Mouse (Mus musculus) adrenal gland (tissue): Measurements from ENCODE around the gene Ipo13.

Experiments
- intact Hi-C: fragments of 180-260 bp; cut with DNase I; formaldehyde crosslinking; loops from one replicate; pipeline ENCODE4 v1.15.1; 2025

Ipo13 gene

DNA sequence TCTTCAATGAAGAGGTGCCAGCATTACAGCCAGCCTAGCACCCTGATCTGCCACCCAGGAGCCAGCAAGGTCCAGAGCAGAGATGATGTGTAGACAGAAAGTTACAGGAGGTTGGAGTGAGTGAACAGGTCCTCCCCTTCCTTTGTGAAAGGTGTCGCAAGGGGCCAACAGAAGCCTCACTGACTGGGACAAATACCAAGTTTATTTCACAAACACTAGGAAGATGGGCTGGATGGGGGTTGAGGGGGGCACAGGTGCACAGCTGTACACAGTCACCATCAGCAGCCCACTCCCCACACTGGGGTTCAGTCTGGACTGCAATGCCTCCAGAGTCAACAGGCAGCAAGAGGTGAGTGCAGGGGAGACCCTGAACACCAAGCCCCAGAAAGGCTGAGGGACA lies 30.7 kb downstream of the Ipo13 start:
- intact Hi-C loops: no loop called here

DNA sequence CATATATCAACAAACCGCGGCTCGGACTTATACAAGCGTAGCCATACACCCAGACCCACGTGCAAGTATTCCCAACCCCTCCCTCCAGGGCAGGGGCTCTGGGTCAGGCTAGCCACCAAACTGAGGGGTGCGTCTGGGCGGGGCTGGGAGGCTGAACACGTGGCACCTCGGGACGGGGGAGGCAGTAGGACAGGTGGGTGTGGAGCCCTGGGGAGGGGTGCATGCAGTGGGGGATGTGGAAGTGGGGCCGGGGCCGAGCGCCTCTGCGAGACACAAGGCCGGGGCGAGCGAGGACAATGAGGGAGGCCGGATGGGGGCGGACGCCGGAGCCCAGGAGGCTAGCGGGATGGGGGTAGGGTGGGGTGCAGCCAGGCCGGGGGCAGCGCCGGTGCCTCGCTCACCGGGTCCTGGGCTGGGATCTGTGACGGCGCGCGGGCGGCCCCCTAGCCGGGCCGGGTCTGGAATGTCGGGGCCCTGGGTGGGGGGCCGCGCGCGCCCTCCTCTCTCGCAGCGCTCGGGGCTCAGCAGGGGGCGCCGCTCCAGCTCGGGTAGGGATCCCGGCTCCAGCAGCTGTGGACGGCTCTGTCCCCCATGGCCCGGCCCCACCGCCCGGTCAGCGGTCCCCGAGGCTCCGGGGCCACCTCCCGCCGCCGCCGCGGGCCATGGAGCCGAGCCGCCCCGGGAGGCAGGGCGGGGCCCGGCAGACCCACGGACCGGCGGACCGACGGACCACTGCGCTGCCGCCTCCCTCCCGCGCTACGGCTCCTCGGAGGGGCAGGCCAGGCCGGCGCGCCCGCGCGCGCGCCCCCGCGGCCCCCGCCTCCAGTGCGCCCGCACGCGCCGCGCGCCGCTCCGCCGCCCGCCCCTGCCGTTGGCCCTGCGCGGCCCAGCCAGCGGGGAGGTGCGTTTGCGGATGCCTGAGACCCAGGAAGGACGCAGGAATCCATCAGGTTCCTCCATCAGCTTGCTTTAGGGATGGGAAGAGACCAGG lies 31.8 kb downstream of the Ipo13 start, which contains the start of gene B4galt2:
TSS of gene B4galt2 (minus strand) at position 787 of the 991 bp plus-strand sequence.
- intact Hi-C loops: no loop called here

DNA sequence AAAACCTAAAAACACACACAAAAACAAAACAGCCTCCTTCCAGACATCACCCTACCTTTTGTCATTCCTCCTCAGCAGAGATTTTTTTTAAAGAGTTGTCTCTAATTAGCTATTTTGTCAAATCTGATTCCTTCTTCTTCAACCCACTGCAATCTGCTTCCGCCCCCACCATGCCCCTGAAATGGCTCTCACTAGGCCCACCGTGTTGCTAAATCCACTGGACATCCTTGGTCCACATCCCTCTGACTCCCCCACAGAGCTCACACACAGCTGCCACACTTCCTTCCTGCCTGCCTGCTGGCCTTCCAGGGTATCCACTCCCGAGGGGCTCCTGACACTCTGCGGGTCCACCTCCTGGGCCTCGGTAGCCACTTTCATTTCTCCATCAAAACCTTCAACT lies 36.1 kb downstream of the Ipo13 start:
- intact Hi-C loops: no loop called here

GRCm38 (mm10) chr4:117878301-117878700 lies 36.5 kb downstream of the Ipo13 start:
- intact Hi-C loops: no loop called here

DNA sequence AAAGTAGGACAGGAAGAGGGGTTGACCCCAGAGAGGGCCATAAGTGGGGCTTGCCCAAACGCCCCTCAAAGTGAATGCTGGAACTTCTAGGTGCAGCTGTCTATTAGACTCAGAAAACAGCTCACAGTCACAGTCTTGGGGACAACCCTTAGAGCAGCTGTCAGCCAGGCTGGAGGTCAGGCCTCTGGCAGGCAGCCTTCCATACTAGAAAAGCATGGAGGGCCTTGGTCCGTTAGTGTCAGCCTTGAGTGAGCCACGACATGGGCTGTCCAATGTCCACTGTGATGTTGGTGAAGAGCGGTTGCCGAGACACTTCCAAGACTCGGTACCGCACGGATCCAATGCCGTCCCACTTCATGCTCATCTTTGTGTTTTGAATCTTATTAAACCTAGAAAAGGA lies 41.2 kb downstream of the Ipo13 start:
- intact Hi-C loops: no loop called here

- intact Hi-C loops: no loop called here
Observed at GRCm38 (mm10) chr4:117872471-117872886, 42.3 kb downstream of the Ipo13 start, which contains the start of gene Ccdc24. Gene Ccdc24 (minus strand): TSS chr4:117872557.

DNA sequence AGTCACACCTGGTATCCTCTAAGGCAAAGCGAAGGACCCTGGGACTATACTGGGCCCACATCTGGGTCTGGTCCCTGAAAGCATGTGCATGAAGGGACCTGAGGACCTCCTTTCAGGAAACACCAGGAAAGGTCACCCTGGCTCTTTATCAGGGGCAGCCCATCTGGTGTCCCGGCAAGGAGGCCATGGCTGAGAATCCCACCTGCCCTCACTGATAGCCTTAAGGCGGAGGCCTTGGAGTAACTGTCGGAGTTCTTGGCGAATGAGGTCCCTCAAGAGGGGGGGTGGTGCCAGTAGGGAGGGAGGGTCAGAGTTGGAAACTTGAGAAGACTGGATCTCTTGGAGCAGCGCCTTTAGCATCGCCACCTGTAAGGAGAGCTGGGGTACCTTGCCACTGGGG lies 43.0 kb downstream of the Ipo13 start:
- intact Hi-C loops: no loop called here

DNA sequence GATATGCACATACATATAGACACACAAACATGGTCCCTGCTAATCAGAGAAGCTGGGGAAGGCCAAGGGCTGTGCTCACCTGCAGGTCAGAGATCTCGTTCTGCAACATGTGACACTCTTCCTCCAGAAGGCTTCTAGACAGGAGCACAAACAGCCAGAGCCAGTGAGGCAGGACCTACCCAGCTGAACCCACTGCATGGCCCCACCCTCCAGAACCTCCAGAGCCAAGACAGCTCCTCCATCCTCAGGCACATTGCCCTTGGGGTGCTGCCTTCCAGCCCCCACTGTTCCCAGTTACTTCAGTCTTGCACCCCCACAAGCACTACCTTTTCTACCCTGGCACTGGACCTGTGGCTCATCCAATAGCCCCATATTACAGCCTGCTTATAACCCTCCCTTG lies 44.4 kb downstream of the Ipo13 start:
- intact Hi-C loops: no loop called here

DNA sequence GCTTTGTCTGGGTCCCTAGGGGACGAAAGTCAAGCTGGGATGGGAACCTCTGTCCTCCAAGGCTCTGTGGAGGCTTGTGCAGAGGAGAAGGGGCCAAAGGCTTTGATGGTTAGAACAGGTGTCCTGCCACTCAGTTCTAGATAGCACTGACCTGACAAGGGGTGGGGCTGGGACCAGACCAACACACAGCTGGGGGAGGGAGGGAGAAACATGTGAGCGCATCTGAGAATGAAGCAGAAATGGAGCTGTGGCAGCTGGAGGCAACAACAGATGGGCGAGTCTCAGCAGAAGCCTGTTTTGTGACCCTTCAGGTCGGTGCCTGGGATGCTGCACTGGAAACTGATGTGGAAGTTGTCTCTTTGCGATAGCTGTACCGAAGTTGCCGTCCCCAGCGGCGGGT lies 45.5 kb downstream of the Ipo13 start:
- intact Hi-C loops: no loop called here

- intact Hi-C loops: no loop called here
Observed at GRCm38 (mm10) chr4:117867823-117868222, 47.0 kb downstream of the Ipo13 start.

GRCm38 (mm10) chr4:117867000-117867399 lies 47.8 kb downstream of the Ipo13 start:
- intact Hi-C loops: no loop called here

GRCm38 (mm10) chr4:117866083-117866482 lies 48.7 kb downstream of the Ipo13 start:
- intact Hi-C loops: no loop called here

DNA sequence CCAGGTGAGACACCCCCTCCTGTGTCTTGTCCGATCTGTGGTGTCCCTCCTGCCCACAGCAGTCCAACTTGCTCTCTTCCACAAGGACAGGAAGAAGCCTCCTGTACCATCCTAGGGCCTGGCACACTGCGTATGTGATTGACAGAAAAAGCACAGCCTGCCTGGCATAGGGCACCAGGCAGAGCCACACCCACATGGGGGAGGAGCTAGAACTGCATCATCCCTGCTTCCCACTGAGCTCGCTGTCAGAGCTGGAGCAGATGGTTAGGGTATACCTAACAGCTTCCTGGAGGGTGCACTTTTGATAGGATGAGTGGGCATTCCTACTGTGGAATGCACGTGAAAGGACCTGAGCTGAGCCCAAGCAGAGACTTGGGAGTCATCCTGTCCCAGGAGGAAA lies 52.0 kb downstream of the Ipo13 start:
- intact Hi-C loops: no loop called here

GRCm38 (mm10) chr4:117860570-117860969 lies 54.2 kb downstream of the Ipo13 start:
- intact Hi-C loops: no loop called here

DNA sequence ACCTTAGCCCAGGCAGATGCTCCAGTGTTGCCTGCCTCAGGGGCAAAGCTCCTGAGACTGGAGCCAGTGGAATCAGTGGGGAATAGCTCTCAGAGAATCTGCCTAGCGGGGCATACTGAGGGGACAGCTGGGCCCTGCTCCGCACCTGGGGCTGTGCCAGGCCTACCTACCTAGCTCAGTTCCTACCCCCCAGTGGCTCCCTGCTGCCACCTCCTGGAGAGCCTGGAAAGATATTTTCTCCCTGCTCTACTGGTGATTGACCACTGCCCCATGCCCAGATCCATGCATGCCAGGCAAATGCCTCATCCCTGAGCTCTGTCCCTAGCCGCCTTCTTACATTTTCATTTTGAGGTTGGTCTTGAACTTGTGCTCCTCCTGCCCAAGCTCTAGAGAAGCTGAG lies 56.0 kb downstream of the Ipo13 start:
- intact Hi-C loops: loop anchor here (1.0 kb wide), 1 partner anchor 29 kb away; no protein-coding TSS in a partner anchor

GRCm38 (mm10) chr4:117855146-117855545 lies 59.7 kb downstream of the Ipo13 start:
- intact Hi-C loops: no loop called here

DNA sequence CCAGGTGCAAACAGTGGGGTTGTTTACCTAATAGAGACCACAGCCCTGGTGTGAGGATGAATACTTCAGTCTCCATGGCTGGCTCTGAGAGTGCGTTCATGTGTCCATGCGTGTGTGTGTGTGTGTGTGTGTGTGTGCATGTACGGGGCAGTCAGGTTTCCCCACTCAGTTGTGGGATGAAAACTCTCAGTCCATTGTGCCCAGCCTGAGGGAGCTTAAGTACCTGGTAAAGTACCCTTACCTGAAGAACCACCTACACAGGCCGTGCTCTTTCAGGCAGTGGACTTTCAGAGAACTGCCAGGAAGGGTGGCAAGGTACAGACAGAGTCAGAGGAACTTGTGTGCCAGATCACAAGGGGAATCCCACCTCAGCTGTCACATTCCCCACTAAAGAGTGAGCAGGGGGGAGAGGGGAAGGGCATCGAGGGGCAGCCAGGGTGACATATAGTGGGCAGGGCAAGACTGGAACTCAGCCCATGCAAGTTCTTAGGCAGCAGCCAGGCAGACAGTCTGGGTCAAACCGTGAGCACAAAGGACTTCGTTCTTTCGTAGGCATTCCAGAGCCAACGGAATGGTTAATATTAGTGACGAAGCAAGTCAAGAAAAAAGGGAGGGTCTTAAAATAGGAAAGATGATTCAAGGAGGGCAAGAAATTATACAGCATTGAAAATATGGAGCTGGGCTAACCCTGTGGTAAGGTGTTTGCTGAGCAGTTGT lies 62.5 kb downstream of the Ipo13 start:
- intact Hi-C loops: no loop called here

- intact Hi-C loops: no loop called here
Observed at GRCm38 (mm10) chr4:117850871-117851270, 63.9 kb downstream of the Ipo13 start.

GRCm38 (mm10) chr4:117850176-117850575 lies 64.6 kb downstream of the Ipo13 start:
- intact Hi-C loops: no loop called here

- intact Hi-C loops: no loop called here
Observed at GRCm38 (mm10) chr4:117849506-117849905, 65.3 kb downstream of the Ipo13 start.

DNA sequence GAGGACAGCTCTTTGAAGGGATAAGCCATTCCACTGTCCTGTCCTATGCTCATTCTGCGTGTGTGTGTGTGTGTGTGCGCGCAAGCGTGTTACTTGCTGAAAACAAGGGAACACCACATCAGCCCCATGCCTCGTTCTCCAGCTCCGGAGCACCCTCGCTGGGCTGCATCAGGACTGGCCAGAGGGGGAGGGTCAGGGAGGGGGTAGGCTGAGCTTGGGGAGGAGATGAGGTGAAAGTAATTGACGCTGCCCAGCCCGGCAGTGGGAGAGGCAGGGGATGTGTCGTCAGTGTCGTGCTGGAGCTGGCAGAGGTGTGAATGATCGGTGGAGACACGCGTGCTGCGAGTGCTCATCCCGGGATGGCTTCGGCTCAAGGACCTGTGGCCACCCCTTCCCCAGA lies 65.7 kb downstream of the Ipo13 start:
- intact Hi-C loops: no loop called here

- intact Hi-C loops: no loop called here
Observed at GRCm38 (mm10) chr4:117847011-117847410, 67.8 kb downstream of the Ipo13 start.
